Mouse (Mus musculus): ENCODE results near the gene Olfr530. TPM values are rescaled to one million over a fixed set of nuclear protein-coding genes. Genes with fewer than 3 reads are reported as not detected.

Olfr530 gene
- polyA plus RNA-seq (2017; shearing (Covaris generic)), result not detected

DNA sequence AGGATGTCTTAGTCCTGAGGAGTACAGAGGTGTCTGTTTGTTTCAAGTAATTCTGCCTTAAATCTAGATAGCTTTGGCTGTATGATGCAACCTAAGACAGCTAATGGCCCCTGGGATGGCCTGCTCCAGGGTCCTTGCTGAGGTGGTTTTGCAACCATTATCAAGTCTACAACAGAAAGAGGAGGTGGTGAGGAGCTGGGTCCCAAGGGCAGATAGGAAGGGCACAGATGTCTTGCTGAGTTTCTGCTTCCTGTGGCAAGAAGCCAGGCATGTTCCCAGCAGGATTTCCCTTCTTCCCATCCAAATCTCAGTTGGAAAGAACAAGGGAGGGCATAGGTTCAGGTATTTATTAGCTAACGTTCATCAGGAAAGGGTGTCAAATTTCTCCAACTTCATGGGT, at the start of gene Olfr530:
TSS of gene Olfr530 (minus strand) at position 101 of the 400 bp plus-strand sequence.

DNA sequence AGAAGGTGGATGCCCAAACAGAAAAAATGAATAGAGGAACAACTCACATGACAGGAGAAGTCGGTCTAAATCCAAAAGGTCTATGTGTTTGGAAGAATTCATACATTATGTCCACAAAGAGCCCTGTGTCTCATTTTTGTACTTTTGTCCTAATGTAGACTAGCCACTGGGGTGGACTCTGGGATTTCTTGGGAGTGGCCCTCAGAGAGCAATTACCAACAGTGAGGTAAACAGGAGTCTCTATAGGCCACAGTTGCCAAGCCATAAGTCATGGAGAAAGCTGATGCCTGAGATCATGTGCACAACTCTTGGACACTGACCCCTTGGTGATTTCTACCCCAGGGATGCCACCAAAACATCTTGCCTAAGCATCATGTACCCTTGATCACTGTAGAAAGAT, 45.4 kb upstream of the Olfr530 start, which contains the start of gene Olfr532:
TSS of gene Olfr532 (minus strand) at position 101 of the 400 bp plus-strand sequence.

DNA sequence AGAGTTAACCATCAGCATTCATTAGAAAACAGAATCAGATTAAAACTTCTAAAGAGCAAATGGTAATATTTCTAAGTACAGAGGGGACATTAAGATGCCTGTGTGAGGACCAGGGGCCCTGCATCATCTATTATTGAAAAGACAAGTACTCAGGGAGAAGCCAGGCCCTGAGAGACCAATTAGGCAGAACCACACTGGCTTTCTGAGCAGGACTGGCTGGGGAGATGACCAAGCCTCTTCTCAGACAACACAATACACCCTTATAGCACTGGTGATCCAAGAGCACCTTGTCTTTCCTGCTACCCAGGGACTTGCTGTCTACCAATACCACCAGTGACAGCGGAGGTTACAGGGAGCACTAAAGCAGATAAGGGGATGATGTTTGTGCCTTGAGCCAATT, 26.7 kb upstream of the Olfr530 start, which contains the start of gene Olfr531:
TSS of gene Olfr531 (minus strand) at position 101 of the 400 bp plus-strand sequence.

DNA sequence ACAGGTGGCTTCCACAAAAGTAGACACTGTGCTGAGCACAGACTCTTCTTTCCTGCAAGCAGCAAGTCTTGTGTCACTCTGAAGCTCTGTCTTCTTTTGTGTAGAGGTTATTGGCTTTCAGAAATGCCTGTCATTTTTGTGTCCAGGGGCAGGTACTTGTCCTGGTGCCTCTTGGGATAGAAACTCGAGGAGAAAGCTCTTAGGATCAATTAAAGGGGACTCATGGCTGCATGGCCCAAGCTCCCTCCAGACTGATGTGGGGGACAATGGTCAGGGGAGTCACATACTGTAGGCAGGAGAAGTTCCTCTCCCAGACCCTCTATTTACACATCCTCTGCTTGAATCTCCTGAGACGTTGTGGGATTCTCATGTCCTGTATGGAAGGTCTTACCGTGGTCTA, 14.6 kb downstream of the Olfr530 start, which contains the start of gene Olfr60:
TSS of gene Olfr60 (minus strand) at position 101 of the 400 bp plus-strand sequence.

DNA sequence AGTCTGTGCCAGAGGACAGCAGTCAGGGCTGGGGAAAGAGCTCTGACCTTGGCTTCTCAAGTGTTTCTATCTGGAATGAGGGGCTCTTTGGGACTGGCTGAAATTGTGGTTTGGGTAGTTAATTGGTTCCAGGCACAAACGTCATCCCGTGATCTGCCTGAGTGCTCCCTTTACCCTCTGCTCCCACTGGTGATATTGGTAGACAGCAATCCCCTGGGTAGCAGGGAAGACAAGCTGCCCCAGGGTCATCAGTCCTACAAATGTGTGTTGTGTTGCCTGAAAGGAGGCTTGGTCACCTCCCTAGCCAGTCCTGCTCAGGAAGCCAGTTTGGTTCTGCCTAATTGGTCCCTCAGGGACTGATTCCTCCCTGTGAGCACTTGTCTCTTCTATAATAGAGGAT, 42.4 kb downstream of the Olfr530 start, which contains the start of gene Olfr527:
TSS of gene Olfr527 (plus strand) at position 301 of the 400 bp plus-strand sequence.

Other genes with a start within 250 kb of the Olfr530 start
- 45.8 TPM for gene Mtg1, start 238.8 kb downstream of the Olfr530 start, polyA plus RNA-seq (2017; shearing (Covaris generic))
- not detected for gene Sprn, start 221.5 kb downstream of the Olfr530 start, polyA plus RNA-seq (2017; shearing (Covaris generic))
- not detected for gene Olfr522, start 211.6 kb downstream of the Olfr530 start, polyA plus RNA-seq (2017; shearing (Covaris generic))
- not detected for gene Olfr523, start 203.1 kb downstream of the Olfr530 start, polyA plus RNA-seq (2017; shearing (Covaris generic))
- not detected for gene Olfr524, start 170.4 kb downstream of the Olfr530 start, polyA plus RNA-seq (2017; shearing (Covaris generic))
- 0.15 TPM for gene Cd163l1, start 158.1 kb downstream of the Olfr530 start, polyA plus RNA-seq (2017; shearing (Covaris generic))
- gene 5830411N06Rik, start 129.0 kb downstream of the Olfr530 start, polyA plus RNA-seq (2017; shearing (Covaris generic)), result 1.7 TPM
- 0.17 TPM for gene Olfr525, start 55.5 kb downstream of the Olfr530 start, polyA plus RNA-seq (2017; shearing (Covaris generic))
- gene Olfr527, start 42.3 kb downstream of the Olfr530 start, polyA plus RNA-seq (2017; shearing (Covaris generic)), result not detected
- gene Olfr60, start 14.7 kb downstream of the Olfr530 start, polyA plus RNA-seq (2017; shearing (Covaris generic)), result 0.20 TPM
- not detected for gene Olfr531, start 26.6 kb upstream of the Olfr530 start, polyA plus RNA-seq (2017; shearing (Covaris generic))
- gene Olfr532, start 45.3 kb upstream of the Olfr530 start, polyA plus RNA-seq (2017; shearing (Covaris generic)), result not detected
- gene Olfr533, start 87.0 kb upstream of the Olfr530 start, polyA plus RNA-seq (2017; shearing (Covaris generic)), result not detected
- not detected for gene Olfr535, start 107.9 kb upstream of the Olfr530 start, polyA plus RNA-seq (2017; shearing (Covaris generic))
- gene Olfr536, start 131.1 kb upstream of the Olfr530 start, polyA plus RNA-seq (2017; shearing (Covaris generic)), result not detected
- gene Olfr538, start 191.6 kb upstream of the Olfr530 start, polyA plus RNA-seq (2017; shearing (Covaris generic)), result not detected
- not detected for gene Olfr46, start 224.9 kb upstream of the Olfr530 start, polyA plus RNA-seq (2017; shearing (Covaris generic))

All from CD4-positive, CD25-positive, alpha-beta regulatory T cell, adult 9 weeks (primary cell).